Mouse (Mus musculus) 416B (cell line): ENCODE results near the gene Vti1a.

ENCODE experiments used
- DNase-seq: peaks from one replicate; pipeline ENCODE4 v3.0.0; 2011; ENCODE audit warnings: low read depth

Gene Vti1a

GRCm38 (mm10) chr19:55461963-55462362, 145.9 kb downstream of the Vti1a start:
- peak; percentile 72 for DNase-seq

- DNase-seq = no peak
These were observed 147.6 kb downstream of the Vti1a start for GRCm38 (mm10) chr19:55463670-55464069.

GRCm38 (mm10) chr19:55469301-55470051, 153.4 kb downstream of the Vti1a start:
- no peak for DNase-seq

GRCm38 (mm10) chr19:55472582-55472981, 156.5 kb downstream of the Vti1a start:
- no peak for DNase-seq

GRCm38 (mm10) chr19:55474225-55474624, 158.1 kb downstream of the Vti1a start:
- DNase-seq = no peak

GRCm38 (mm10) chr19:55480526-55480925, 164.4 kb downstream of the Vti1a start:
- no peak for DNase-seq

- DNase-seq = peak; percentile 33
These were observed 165.2 kb downstream of the Vti1a start for GRCm38 (mm10) chr19:55481308-55481707.

GRCm38 (mm10) chr19:55483526-55483925, 167.4 kb downstream of the Vti1a start:
- DNase-seq = peak; percentile 56

- no peak for DNase-seq
These were observed 168.5 kb downstream of the Vti1a start for GRCm38 (mm10) chr19:55484559-55484958.

- peak; percentile 36 for DNase-seq
These were observed 170.4 kb downstream of the Vti1a start for GRCm38 (mm10) chr19:55486473-55486872.

GRCm38 (mm10) chr19:55491126-55492076, 175.3 kb downstream of the Vti1a start:
- peak; percentile 11 for DNase-seq

GRCm38 (mm10) chr19:55496333-55496732, 180.2 kb downstream of the Vti1a start:
- no peak for DNase-seq

GRCm38 (mm10) chr19:55499179-55499863, 183.2 kb downstream of the Vti1a start:
- DNase-seq = no peak

GRCm38 (mm10) chr19:55501985-55502384, 185.9 kb downstream of the Vti1a start:
- no peak for DNase-seq

- no peak for DNase-seq
These were observed 187.7 kb downstream of the Vti1a start for GRCm38 (mm10) chr19:55503771-55504170.

GRCm38 (mm10) chr19:55507748-55508147, 191.7 kb downstream of the Vti1a start:
- no peak for DNase-seq

- DNase-seq = no peak
These were observed 192.1 kb downstream of the Vti1a start for GRCm38 (mm10) chr19:55508239-55508638.

GRCm38 (mm10) chr19:55508965-55509364, 192.9 kb downstream of the Vti1a start:
- no peak for DNase-seq

- no peak for DNase-seq
These were observed 193.5 kb downstream of the Vti1a start for GRCm38 (mm10) chr19:55509618-55510017.

GRCm38 (mm10) chr19:55513941-55514340, 197.8 kb downstream of the Vti1a start:
- no peak for DNase-seq

GRCm38 (mm10) chr19:55520236-55520635, 204.1 kb downstream of the Vti1a start:
- DNase-seq = no peak

- no peak for DNase-seq
These were observed 207.2 kb downstream of the Vti1a start for GRCm38 (mm10) chr19:55523340-55523739.
